In genomic region chr4:146932311-146933082, GRCm38 (mm10) we compare ENCODE assay signal across 8 mouse cellular contexts. TPM values are rescaled to one million over a fixed set of nuclear protein-coding genes. Genes with fewer than 3 reads are reported as not detected.
DNase-seq lines count a peak whose midpoint lies in the region; ATAC-seq and TF ChIP-seq lines count a peak whose summit lies in the region.
"Had no signal": no experiment of that assay in that cellular context is flagged by ENCODE, and none has a peak within 500 bp of the region (broad histone marks: within the 10 kb centered on the region; RNA-seq: fewer than 3 reads in every experiment).

No protein-coding gene starts in this region.

- peak; percentile 71 for ATAC-seq in hindbrain, embryonic 14.5 days (ENCODE audit: low FRiP score)
- peak; percentile 62 for ATAC-seq in midbrain, embryonic 13.5 days

- peak; percentile 58 for TF ChIP-seq POLR2A in ES-Bruce4 (IDR thresholded peaks at IDR 0.05; ENCODE audit: insufficient read depth, low read length)

- H3K4me3 ChIP-seq in ES-Bruce4 (ENCODE audit: low read depth, low read length) = peak overlapping the region; percentile 82
- peak overlapping the region; percentile 30 for H3K4me3 ChIP-seq in hindbrain, embryonic 14.5 days (replicated peaks; ENCODE audit: low read length)
- H3K4me3 ChIP-seq in midbrain, embryonic 13.5 days (replicated peaks) = peak overlapping the region; percentile 29

- H3K4me2 ChIP-seq in hindbrain, embryonic 14.5 days (replicated peaks) = peak overlapping the region; percentile 45
- H3K4me2 ChIP-seq in midbrain, embryonic 13.5 days (replicated peaks) = peak overlapping the region; percentile 45

- no peaks in the 10 kb centered on the region for H3K27me3 ChIP-seq in ES-Bruce4 (ENCODE audit: control insufficient read depth, insufficient read depth, low read length, poor library complexity, severe bottlenecking)
- no peaks in the 10 kb centered on the region for H3K27me3 ChIP-seq in hindbrain, embryonic 14.5 days (ENCODE audit: control insufficient read depth, insufficient read depth, low read length)
- H3K27me3 ChIP-seq in midbrain, embryonic 13.5 days = no peaks in the 10 kb centered on the region

- WGBS in hindbrain, embryonic 14.5 days = 9% methylated on average over 77 of the region's 77 CpGs
- WGBS in midbrain, embryonic 13.5 days = 11% methylated on average over 75 of the region's 77 CpGs

- TF ChIP-seq CTCF in ES-Bruce4 (IDR thresholded peaks at IDR 0.05; ENCODE audit: low read depth, low read length) = no peak

- no peaks in the 10 kb centered on the region for H3K9me3 ChIP-seq in ES-Bruce4 (replicated peaks; ENCODE audit: control insufficient read depth, insufficient read depth, low read length, poor library complexity, severe bottlenecking)
- H3K9me3 ChIP-seq in hindbrain, embryonic 14.5 days (ENCODE audit: control insufficient read depth, low read length) = peaks cover 43% of the 10 kb centered on the region
- H3K9me3 ChIP-seq in midbrain, embryonic 13.5 days = peaks cover 28% of the 10 kb centered on the region

- no peak overlapping the region for H3K27ac ChIP-seq in ES-Bruce4 (ENCODE audit: insufficient read depth, low read length)
- H3K27ac ChIP-seq in hindbrain, embryonic 14.5 days = no peak overlapping the region
- no peak overlapping the region for H3K27ac ChIP-seq in midbrain, embryonic 13.5 days

- peak; percentile 93 for DNase-seq in R1 (ENCODE audit: low read depth, low spot score)
- no peak for DNase-seq in hindbrain, embryonic 14.5 days (ENCODE audit: low spot score)
- no peak for DNase-seq in frontal cortex, adult 2 months (ENCODE audit: extremely low spot score in 1 of 2, low spot score in 1 of 2)
- no peak for DNase-seq in urinary bladder, adult 18-20 months (ENCODE audit: low spot score in 2 of 2)
- no peak for DNase-seq in cerebellum, postnatal 36 days
- DNase-seq: kidney, postnatal 14 days had no signal

- H3K9ac ChIP-seq in ES-Bruce4 (ENCODE audit: low read depth, poor library complexity, severe bottlenecking) = peak overlapping the region; percentile 90
- peak overlapping the region; percentile 42; the same call in 1 of the 2 replicates for H3K9ac ChIP-seq in hindbrain, embryonic 14.5 days
- H3K9ac ChIP-seq in midbrain, embryonic 13.5 days (replicated peaks) = no peak overlapping the region

- H3K4me1 ChIP-seq in ES-Bruce4 (ENCODE audit: control insufficient read depth, insufficient read depth, low read length) = no peaks in the 10 kb centered on the region
- no peaks in the 10 kb centered on the region for H3K4me1 ChIP-seq in hindbrain, embryonic 14.5 days (replicated peaks; ENCODE audit: control insufficient read depth, insufficient read depth, low read length)
- H3K4me1 ChIP-seq in midbrain, embryonic 13.5 days (replicated peaks) = no peaks in the 10 kb centered on the region

- no peaks in the 10 kb centered on the region for H3K36me3 ChIP-seq in ES-Bruce4 (ENCODE audit: control insufficient read depth, insufficient read depth, low read length, poor library complexity, severe bottlenecking)
- no peaks in the 10 kb centered on the region for H3K36me3 ChIP-seq in hindbrain, embryonic 14.5 days (replicated peaks; ENCODE audit: control insufficient read depth, insufficient read depth)
- no peaks in the 10 kb centered on the region for H3K36me3 ChIP-seq in midbrain, embryonic 13.5 days

- TF ChIP-seq EP300 in ES-Bruce4 (IDR thresholded peaks at IDR 0.05; ENCODE audit: insufficient read depth, low read depth, low read length) = 0 out of 2 replicates have a peak, but pooled peaks have one; percentile 18

RNA-seq across cellular contexts. Expression of gene Gm21411, which starts 23.1 kb away (rescaled TPM):
- polyA plus RNA-seq in ES-Bruce4 (2011; ENCODE audit: insufficient read depth, insufficient read length, low read depth, missing spikeins) = 20.2 and 25.5 TPM in 2 replicates
- polyA plus RNA-seq in hindbrain, embryonic 14.5 days (2014; fragmentation: Nextera tagmentation; extraction: Ambion mirVana) = not detected in 2 replicates
- not detected in 2 replicates for polyA plus RNA-seq in midbrain, embryonic 13.5 days (2015; fragmentation: Nextera tagmentation; extraction: Ambion mirVana)
- polyA plus RNA-seq in frontal cortex, adult 2 months (2012; rRNA removed) = not detected in 2 replicates

RNA-seq across cellular contexts. Expression of gene Zfp989, which starts 39.3 kb away (rescaled TPM):
- polyA plus RNA-seq in ES-Bruce4 (2011; ENCODE audit: insufficient read depth, insufficient read length, low read depth, missing spikeins) = 50.9 and 62.8 TPM in 2 replicates
- 0.23 TPM in 1 of 2 replicates, not detected in the other for polyA plus RNA-seq in hindbrain, embryonic 14.5 days (2014; fragmentation: Nextera tagmentation; extraction: Ambion mirVana)
- not detected in 2 replicates for polyA plus RNA-seq in midbrain, embryonic 13.5 days (2015; fragmentation: Nextera tagmentation; extraction: Ambion mirVana)
- polyA plus RNA-seq in frontal cortex, adult 2 months (2012; rRNA removed) = not detected in 2 replicates

Comparison
In these comparisons a context has a peak if more than half of its experiments do, and no peak if none do; other contexts are left out.
1. H3K4me3 ChIP-seq: peak in every context shown above with its lines; median percentile 82 in ES-Bruce4; 30 in hindbrain, embryonic 14.5 days; 29 in midbrain, embryonic 13.5 days.
2. RNA of gene Gm21411, which starts 23.1 kb away (polyA plus RNA-seq): 20.2 to 25.5 TPM in ES-Bruce4; not detected in midbrain, embryonic 13.5 days, not detected in hindbrain, embryonic 14.5 days and not detected in frontal cortex, adult 2 months; every median in the first group is over 10 times any median in the second.
3. RNA of gene Zfp989, which starts 39.3 kb away (polyA plus RNA-seq): 50.9 to 62.8 TPM in ES-Bruce4; 0.23 TPM in hindbrain, embryonic 14.5 days, not detected in midbrain, embryonic 13.5 days and not detected in frontal cortex, adult 2 months; every median in the first group is over 10 times any median in the second.